Mouse (Mus musculus): Measurements from ENCODE around the gene Gm11237.
A peak's percentile ranks its signal among the peaks of the same experiment; 100 is the strongest.
"Not testable (repeated sequence)": the region's sequence is repeated elsewhere in the genome, so short reads cannot be mapped to it uniquely, and the experiment has no call there.

The Gm11237 gene

GRCm38 (mm10) chr4:73622684-73623083, at the start of gene Gm11237:
TSS of gene Gm11237 (plus strand) at chr4:73622984.
- DNase-seq (ENCODE audit: low read depth, low spot score): not testable (repeated sequence)

- DNase-seq (ENCODE audit: low read depth, low spot score): peak; percentile 56
Measured at GRCm38 (mm10) chr4:73599248-73599647, 23.5 kb upstream of the Gm11237 start.

GRCm38 (mm10) chr4:73607581-73607980, 15.2 kb upstream of the Gm11237 start, which contains the start of gene Gm11238:
TSS of gene Gm11238 (plus strand) at chr4:73607881.
- DNase-seq (ENCODE audit: low read depth, low spot score): not testable (repeated sequence)

GRCm38 (mm10) chr4:73637821-73638220, 15.0 kb downstream of the Gm11237 start, which contains the start of gene Gm11236:
TSS of gene Gm11236 (plus strand) at chr4:73638121.
- DNase-seq (ENCODE audit: low read depth, low spot score): not testable (repeated sequence)

- not testable (repeated sequence) for DNase-seq (ENCODE audit: low read depth, low spot score)
Measured at GRCm38 (mm10) chr4:73661864-73662263, 39.1 kb downstream of the Gm11237 start.

GRCm38 (mm10) chr4:73668054-73668453, 45.3 kb downstream of the Gm11237 start, which contains the start of gene Gm11239:
TSS of gene Gm11239 (plus strand) at chr4:73668354.
- not testable (repeated sequence) for DNase-seq (ENCODE audit: low read depth, low spot score)
